Mouse (Mus musculus): ENCODE measurements at regions not wholly inside any gene's neighbourhood (a gene's known extent, or its start where the extent isn't known, plus 50 kb on each side); places are given as distances from the start of the nearest gene placed in this dataset.

GRCm38 (mm10) chr4:48770403-48770953, 107.2 kb downstream of the Cavin4 start:
- TF ChIP-seq EP300 (IDR thresholded peaks at IDR 0.05; ENCODE audit: low read length) (no peak), CTCF (conservative IDR thresholded peaks at IDR 0.05 in 1 of 2, IDR thresholded peaks at IDR 0.05 in 1 of 2; ENCODE audit: low read depth in 2 of 2, low read length in 2 of 2) (no peak), POLR2A (IDR thresholded peaks at IDR 0.05; ENCODE audit: low read depth, low read length) (no peak), SIN3A (IDR thresholded peaks at IDR 0.05; ENCODE audit: low read length) (no peak)
